Mouse (Mus musculus): Measurements from ENCODE around the gene Bag3.

DNA sequence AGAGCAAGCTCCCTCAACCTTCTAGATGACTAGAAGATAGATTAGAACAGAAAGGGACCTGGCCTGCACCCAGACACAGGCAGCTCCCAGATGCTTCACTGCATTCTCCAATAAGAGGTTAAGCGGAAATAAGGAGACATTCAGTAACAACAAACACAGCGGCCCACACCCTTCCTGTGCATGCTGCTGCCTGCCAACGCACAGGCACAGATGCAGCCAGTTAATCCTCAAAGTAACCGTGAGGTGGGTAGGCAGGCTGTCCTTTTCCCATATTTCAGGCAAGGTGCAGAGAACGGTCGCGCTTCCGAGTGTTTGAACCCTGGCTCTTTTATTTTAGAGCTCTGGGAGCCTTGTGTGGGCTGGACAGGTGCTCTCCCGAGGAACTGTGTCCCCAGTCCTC, 17.8 kb downstream of the Bag3 start:
- TF ChIP-seq POLR2A (IDR thresholded peaks at IDR 0.05; ENCODE audit: low read depth, low read length), result no peak
- no peak for TF ChIP-seq CTCF (conservative IDR thresholded peaks at IDR 0.05; ENCODE audit: insufficient read depth, insufficient read length, low read depth, low read length)
